Mouse (Mus musculus) left cerebral cortex, postnatal 36 days (tissue): Measurements from ENCODE around the gene Drap1. TPM values are rescaled to one million over a fixed set of nuclear protein-coding genes. Genes with fewer than 3 reads are reported as not detected.

Source experiments
- DNase-seq, 2 experiments: peaks; one replicate each; pipeline ENCODE4 v3.0.0; 2021 to 2022; ENCODE audit warnings: low spot score in 2 of 2, mixed read lengths in 1 of 2
- intact Hi-C: fragments of 180-260 bp; cut with DNase I; formaldehyde crosslinking; loops from one replicate; pipeline ENCODE4 v1.15.1; 2025
- total RNA-seq, 2 experiments: library from RNA; stranded (reverse); gene quantifications; 2 replicates each; pipeline ENCODE4 v1.2.3; 2021

The Drap1 gene
- total RNA-seq, 2 experiments from 2014 or later = 245 to 260 TPM

DNA sequence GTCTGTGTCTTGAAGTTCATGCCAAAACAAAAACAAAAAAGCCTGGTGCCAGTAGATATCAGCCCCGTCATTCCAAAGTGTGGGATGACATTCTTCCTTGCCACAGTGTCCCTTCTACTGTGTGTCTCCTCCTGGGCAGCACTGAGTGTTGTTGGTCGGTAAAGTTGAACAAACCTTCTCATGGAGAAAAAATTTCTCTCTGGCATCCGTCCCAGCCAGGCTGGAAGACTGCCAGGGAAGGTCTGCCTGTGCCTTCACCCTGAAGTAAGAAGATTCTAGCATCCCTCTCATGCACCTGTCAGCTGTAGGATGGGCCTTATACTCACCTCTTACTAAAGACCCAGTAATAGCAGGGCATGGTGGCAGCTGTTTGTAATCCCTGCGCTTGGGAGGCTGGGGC is 31.9 kb downstream of the Drap1 start:
- DNase-seq = no peak
- intact Hi-C loops = no loop called here

DNA sequence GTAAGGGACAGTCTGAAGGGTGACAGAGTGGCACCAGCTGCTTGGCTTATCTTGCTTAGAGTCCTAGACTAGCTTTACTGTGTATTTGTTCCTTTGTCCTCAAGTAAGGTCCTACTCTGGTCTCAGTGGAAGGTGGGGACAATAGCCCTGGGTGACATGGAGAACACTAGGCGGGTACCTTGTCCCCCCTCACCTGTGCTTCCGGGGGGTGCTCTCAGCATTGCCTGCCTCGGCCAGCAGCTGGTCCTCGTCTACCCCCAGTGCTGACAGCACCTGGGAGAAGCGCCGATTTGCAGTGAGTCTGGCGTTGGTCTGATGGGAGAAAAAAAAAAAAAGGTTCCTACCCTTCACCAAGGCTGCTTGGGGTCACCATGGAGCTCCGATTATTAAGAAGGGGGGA is 34.4 kb downstream of the Drap1 start:
- no peak for DNase-seq
- intact Hi-C loops = no loop called here

DNA sequence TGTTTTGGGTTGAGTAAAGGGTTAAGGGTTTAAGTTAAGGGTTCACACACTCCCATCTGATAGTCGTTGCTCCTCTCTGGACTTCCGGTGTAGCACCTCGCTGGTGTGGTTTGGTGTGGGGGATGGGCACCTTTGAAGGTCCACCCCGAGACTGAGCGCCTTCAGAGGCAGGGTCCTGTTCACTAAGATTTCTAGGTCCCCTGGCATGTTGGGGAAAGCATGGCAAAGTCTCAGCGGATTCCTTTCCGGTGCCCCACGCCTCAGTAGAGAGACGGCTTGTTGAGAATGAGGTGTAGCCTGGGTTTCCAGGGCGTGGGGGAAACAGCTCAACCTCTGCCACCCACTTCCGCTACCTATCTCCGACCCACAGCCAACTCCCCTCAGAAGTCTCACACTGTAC is 35.1 kb downstream of the Drap1 start:
- no peak for DNase-seq
- intact Hi-C loops = no loop called here

DNA sequence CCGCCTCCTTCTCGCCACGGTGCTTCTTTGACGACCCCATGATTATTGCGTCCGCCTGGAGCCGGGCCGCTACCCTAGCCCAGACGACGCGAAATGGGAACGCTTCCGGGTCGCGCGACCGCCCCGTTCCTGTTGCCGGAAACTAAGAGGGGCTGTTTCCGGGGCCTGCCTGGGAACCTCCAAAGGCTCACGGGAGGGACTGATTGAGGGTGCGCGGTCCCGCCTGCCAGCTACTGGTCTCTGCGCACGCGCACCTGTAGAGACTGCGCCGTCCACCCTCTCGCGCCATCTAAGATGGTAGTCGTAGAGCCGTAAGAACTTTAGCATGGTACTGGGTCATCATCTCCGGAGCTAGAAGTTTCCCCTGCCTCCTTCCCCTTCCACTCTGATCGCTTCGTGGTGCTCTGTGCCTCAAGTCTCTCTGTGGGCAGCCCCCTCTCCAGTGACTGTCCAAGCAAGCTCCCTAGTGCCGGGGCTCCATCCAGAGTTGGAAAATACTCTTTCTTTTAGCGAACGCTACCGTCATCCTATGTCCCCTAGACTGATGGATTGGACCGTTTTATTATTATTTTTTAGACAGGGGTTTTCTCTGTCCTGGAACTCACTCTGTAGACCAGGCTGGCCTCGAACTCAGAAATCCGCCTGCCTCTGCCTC is 36.1 kb downstream of the Drap1 start, which contains the start of gene Sart1:
Sart1 (minus strand) TSS at position 116 of the 655 bp plus-strand sequence.
- peak; percentile 95 to 96 for DNase-seq
- intact Hi-C loops = loop anchor here (1.0 kb wide), 1 partner anchor 22 kb away; the partner anchor contains the start of gene Eif1ad

DNA sequence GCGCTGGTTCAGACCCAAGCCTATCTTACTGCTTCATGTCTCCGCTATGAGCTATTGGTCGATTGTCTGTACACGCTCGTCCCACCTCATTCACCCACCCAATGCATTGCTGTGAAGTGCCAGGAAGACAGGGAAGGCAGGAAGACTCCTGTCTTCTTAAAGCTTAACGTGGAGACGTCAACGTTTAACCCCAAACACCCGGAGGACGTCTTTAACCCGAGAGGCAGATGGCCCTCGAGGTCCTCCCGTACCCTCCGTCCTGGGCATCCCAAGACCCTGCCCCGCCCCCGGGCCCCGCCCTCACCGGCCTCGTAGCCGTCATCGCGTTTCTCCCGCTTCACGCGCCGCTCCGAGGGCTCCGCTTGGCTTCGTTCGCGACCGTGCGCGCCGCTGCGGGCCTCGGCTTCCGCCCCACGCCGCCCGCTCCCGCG is 36.8 kb downstream of the Drap1 start:
- intact Hi-C loops = loop anchor here (1.0 kb wide), 1 partner anchor 22 kb away; the partner anchor contains the start of gene Eif1ad
- DNase-seq = no peak

DNA sequence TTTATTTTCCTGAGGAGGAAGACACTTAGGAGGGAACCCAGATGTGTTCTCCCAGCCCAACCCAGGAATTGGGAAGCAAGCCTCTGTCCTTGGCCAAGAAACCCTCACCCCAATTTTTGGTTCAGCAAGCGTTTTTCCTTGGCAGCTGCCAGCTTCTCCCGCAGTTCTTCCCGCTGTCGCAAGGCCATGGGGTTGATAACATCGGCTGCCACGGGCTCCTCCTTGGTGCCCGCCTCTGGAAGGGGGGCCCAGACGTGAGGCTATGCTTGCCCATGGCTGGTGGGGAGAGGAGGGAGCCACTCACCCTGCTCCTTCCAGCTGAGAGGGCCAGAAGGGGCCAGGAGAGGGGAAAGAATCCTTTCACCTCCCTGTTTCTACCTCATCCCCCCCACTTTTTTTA is 40.1 kb downstream of the Drap1 start:
- intact Hi-C loops = no loop called here
- DNase-seq = no peak

DNA sequence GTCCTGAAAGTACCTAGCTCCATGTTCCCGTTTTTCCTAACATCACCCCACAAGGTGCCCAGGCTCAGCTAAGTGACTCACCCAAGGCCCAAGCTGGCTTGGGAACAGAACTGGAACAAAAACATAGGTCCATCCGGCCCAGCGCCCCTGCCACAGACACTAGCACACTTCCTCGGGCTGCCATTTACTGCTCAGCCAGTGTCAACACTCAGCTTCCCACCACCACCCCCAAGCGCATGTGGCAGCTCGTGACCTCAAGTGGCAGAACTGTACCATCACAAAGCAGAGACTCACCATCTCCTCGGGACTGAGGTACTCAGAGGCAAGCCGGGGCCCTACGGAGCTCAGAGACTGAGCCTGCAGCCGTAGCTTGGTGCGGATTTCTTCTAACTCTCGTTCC is 41.5 kb downstream of the Drap1 start:
- DNase-seq = no peak
- intact Hi-C loops = no loop called here

DNA sequence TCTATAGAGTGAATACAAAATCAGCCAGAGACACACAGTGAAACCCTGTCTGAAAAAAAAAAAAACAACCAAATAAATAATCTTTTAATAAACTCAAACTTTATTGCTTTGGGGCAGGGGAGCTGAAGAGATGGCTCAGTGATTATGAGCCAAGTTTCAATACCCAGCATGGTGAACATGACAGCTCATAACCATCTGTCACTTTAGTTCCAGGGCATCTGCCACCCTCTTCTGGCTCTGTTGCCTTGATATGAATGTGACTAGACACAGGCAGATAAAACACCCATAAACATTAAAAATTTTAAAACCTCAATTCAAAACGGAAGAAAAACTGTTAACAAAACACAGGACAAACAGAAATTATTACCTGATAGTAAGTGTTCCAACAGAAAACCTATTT is 47.3 kb downstream of the Drap1 start:
- no peak for DNase-seq
- intact Hi-C loops = no loop called here

DNA sequence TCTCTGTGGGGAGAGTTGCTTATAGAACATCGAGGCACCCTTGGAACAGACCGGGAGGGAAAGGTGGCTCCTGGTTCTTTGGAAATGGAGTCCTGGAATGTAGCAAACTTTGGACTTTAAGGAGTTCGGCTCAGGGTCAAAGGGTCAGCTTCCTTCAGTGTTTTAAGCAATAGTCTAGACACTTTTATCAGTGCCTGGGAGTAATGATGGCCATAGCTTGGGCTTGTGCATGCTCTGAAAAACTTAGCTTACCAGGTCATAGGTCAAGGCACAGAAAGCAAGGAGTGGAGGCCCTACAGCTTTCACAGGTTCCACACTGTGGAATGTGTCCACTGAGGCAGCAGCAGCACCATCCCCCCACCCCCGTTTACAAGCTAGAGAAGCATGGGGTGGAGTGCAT is 50.0 kb downstream of the Drap1 start:
- intact Hi-C loops = no loop called here
- DNase-seq = no peak

DNA sequence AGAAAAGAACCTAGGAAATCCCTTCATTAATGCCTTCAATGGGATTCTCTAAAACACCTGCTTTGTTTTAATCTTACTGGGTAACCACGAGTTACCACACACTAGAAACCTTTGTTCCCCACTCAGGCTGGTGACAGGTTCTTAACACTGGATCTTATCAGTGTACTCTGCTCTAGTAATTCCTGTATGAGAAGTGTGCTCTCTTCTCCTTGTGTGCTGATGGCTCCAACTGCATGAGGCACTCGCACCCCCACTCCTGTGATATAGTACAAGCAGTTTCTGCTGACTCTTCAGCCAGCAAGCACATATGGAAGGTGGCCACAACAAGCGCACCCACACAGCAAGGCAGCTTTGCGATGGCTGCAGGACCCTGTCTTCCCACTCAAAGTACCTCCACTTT is 50.6 kb downstream of the Drap1 start:
- no peak for DNase-seq
- intact Hi-C loops = no loop called here

Other genes starting within 250 kb of the Drap1 start
- 10 to 100 TPM; 62.0 to 63.1 TPM for gene Pacs1, start 151.9 kb downstream of the Drap1 start, total RNA-seq
- gene Sf3b2, start 129.5 kb downstream of the Drap1 start, total RNA-seq = 100 to 1,000 TPM; 201 to 202 TPM
- 10 to 100 TPM; 78.9 to 87.4 TPM for gene Gal3st3, start 126.6 kb downstream of the Drap1 start, total RNA-seq
- gene Catsper1, start 89.2 kb downstream of the Drap1 start, total RNA-seq = not detected
- 10 to 100 TPM; 20.8 to 35.6 TPM for gene Cst6, start 75.4 kb downstream of the Drap1 start, total RNA-seq
- gene Eif1ad, start 58.2 kb downstream of the Drap1 start, total RNA-seq = 10 to 100 TPM; 20.5 to 24.2 TPM
- gene Banf1, start 57.8 kb downstream of the Drap1 start, total RNA-seq = 10 to 100 TPM; 74.3 to 83.3 TPM
- gene Sart1, start 36.3 kb downstream of the Drap1 start, total RNA-seq = 100 to 1,000 TPM in 1 of 2 experiments, 10 to 100 TPM in 1; 75.6 to 103 TPM
- not detected for gene Tsga10ip, start 22.5 kb downstream of the Drap1 start, total RNA-seq
- 10 to 100 TPM; 70.2 to 78.3 TPM for gene AI837181, start 165 bp upstream of the Drap1 start, total RNA-seq
- gene Fosl1, start 22.6 kb upstream of the Drap1 start, total RNA-seq = not detected
- 10 to 100 TPM; 28.5 to 31.7 TPM for gene Ccdc85b, start 32.9 kb upstream of the Drap1 start, total RNA-seq
- gene Fibp, start 35.6 kb upstream of the Drap1 start, total RNA-seq = 10 to 100 TPM; 87.2 to 95.1 TPM
- gene Ctsw, start 43.5 kb upstream of the Drap1 start, total RNA-seq = under 1 TPM in 1 of 2 experiments, not detected in 1; 0.86 TPM
- 10 to 100 TPM; 11.2 to 16.0 TPM for gene Efemp2, start 49.0 kb upstream of the Drap1 start, total RNA-seq
- gene Mus81, start 63.4 kb upstream of the Drap1 start, total RNA-seq = 10 to 100 TPM; 30.5 to 31.1 TPM
- gene Cfl1, start 65.5 kb upstream of the Drap1 start, total RNA-seq = 1,000 to 10,000 TPM; 1,319 to 1,567 TPM
- 10 to 100 TPM in 1 of 2 experiments, 1 to 10 TPM in 1; 2.7 to 11.0 TPM for gene 1700020D05Rik, start 78.8 kb upstream of the Drap1 start, total RNA-seq
- gene Snx32, start 85.6 kb upstream of the Drap1 start, total RNA-seq = 10 to 100 TPM; 77.2 to 89.0 TPM
- gene Ovol1, start 135.7 kb upstream of the Drap1 start, total RNA-seq = not detected
- gene Ap5b1, start 143.0 kb upstream of the Drap1 start, total RNA-seq = 1 to 10 TPM; 6.6 to 7.3 TPM
- gene Rnaseh2c, start 176.9 kb upstream of the Drap1 start, total RNA-seq = 10 to 100 TPM; 73.2 to 74.8 TPM
- gene Kat5, start 185.3 kb upstream of the Drap1 start, total RNA-seq = 100 to 1,000 TPM in 1 of 2 experiments, 10 to 100 TPM in 1; 80.4 to 105 TPM
- gene Rela, start 212.5 kb upstream of the Drap1 start, total RNA-seq = 10 to 100 TPM; 18.1 to 19.8 TPM
- 10 to 100 TPM; 14.0 to 22.8 TPM for gene Sipa1, start 238.7 kb upstream of the Drap1 start, total RNA-seq